Mouse (Mus musculus): ENCODE measurements around the gene Psmb5. TPM values are rescaled to one million over a fixed set of nuclear protein-coding genes. Genes with fewer than 3 reads are reported as not detected.
A peak's percentile ranks its signal among the peaks of the same experiment; 100 is the strongest.
"Not testable (repeated sequence)": the region's sequence is repeated elsewhere in the genome, so short reads cannot be mapped to it uniquely, and the experiment has no call there.

Gene Psmb5
- polyA plus RNA-seq, 1 experiment from 2014 or later: 422 TPM

- peak overlapping the region; percentile 83 for H3K27ac ChIP-seq
- H3K9ac ChIP-seq: peak overlapping the region; percentile 88
- peak; percentile 70 for ATAC-seq (ENCODE audit: low FRiP score)
- peak overlapping the region; percentile 66 for H3K4me3 ChIP-seq (replicated peaks; ENCODE audit: low read length)
- no peak for DNase-seq (ENCODE audit: low spot score)
- peaks cover 37% of the 10 kb centered on the region for H3K36me3 ChIP-seq (replicated peaks; ENCODE audit: control insufficient read depth, insufficient read depth)
- peaks cover 13% of the 10 kb centered on the region; the same call in 1 of the 2 replicates for H3K4me1 ChIP-seq (replicated peaks; ENCODE audit: control insufficient read depth, insufficient read depth, low read length)
- no peaks in the 10 kb centered on the region for H3K9me3 ChIP-seq (ENCODE audit: control insufficient read depth, low read length)
- H3K4me2 ChIP-seq (replicated peaks): peak overlapping the region; percentile 71
- H3K27me3 ChIP-seq (ENCODE audit: control insufficient read depth, insufficient read depth, low read length): no peaks in the 10 kb centered on the region
- 2% methylated on average over 38 of the region's 38 CpGs for WGBS
Observed at GRCm38 (mm10) chr14:54617152-54617896, 498 bp downstream of the Psmb5 start.

GRCm38 (mm10) chr14:54616226-54616825 is 1.5 kb downstream of the Psmb5 start:
- H3K4me1 ChIP-seq (replicated peaks; ENCODE audit: control insufficient read depth, insufficient read depth, low read length): peaks cover 13% of the 10 kb centered on the region; the same call in 1 of the 2 replicates
- H3K4me2 ChIP-seq (replicated peaks): peak overlapping the region; percentile 71; the same call in 1 of the 2 replicates
- H3K4me3 ChIP-seq (replicated peaks; ENCODE audit: low read length): no peak overlapping the region
- H3K9ac ChIP-seq: no peak overlapping the region
- H3K27me3 ChIP-seq (ENCODE audit: control insufficient read depth, insufficient read depth, low read length): no peaks in the 10 kb centered on the region
- no peak overlapping the region for H3K27ac ChIP-seq
- no peak for DNase-seq (ENCODE audit: low spot score)
- H3K36me3 ChIP-seq (replicated peaks; ENCODE audit: control insufficient read depth, insufficient read depth): peaks cover 45% of the 10 kb centered on the region
- WGBS: 91% methylated on average over 16 of the region's 16 CpGs
- H3K9me3 ChIP-seq (ENCODE audit: control insufficient read depth, low read length): no peaks in the 10 kb centered on the region
- no peak for ATAC-seq (ENCODE audit: low FRiP score)

- WGBS: 94% methylated on average over 15 of the region's 16 CpGs
- peaks cover 13% of the 10 kb centered on the region; the same call in 1 of the 2 replicates for H3K4me1 ChIP-seq (replicated peaks; ENCODE audit: control insufficient read depth, insufficient read depth, low read length)
- H3K4me2 ChIP-seq (replicated peaks); H3K27ac ChIP-seq; H3K9ac ChIP-seq; ATAC-seq (ENCODE audit: low FRiP score); H3K27me3 ChIP-seq (ENCODE audit: control insufficient read depth, insufficient read depth, low read length); H3K4me3 ChIP-seq (replicated peaks; ENCODE audit: low read length); DNase-seq (ENCODE audit: low spot score); H3K9me3 ChIP-seq (ENCODE audit: control insufficient read depth, low read length): not testable (repeated sequence)
- peaks cover 53% of the 10 kb centered on the region for H3K36me3 ChIP-seq (replicated peaks; ENCODE audit: control insufficient read depth, insufficient read depth)
Observed at GRCm38 (mm10) chr14:54614130-54614529, 3.7 kb downstream of the Psmb5 start.

- no peak overlapping the region for H3K4me2 ChIP-seq (replicated peaks)
- 84% methylated on average over 6 of the region's 6 CpGs for WGBS
- H3K27me3 ChIP-seq (ENCODE audit: control insufficient read depth, insufficient read depth, low read length): no peaks in the 10 kb centered on the region
- H3K27ac ChIP-seq: 0 out of 2 replicates have a peak overlapping the region, but pooled peaks have one; percentile 1
- no peaks in the 10 kb centered on the region; the same call in 1 of the 2 replicates for H3K4me1 ChIP-seq (replicated peaks; ENCODE audit: control insufficient read depth, insufficient read depth, low read length)
- no peaks in the 10 kb centered on the region for H3K9me3 ChIP-seq (ENCODE audit: control insufficient read depth, low read length)
- no peak for DNase-seq (ENCODE audit: low spot score)
- ATAC-seq (ENCODE audit: low FRiP score): no peak
- no peak overlapping the region for H3K4me3 ChIP-seq (replicated peaks; ENCODE audit: low read length)
- H3K36me3 ChIP-seq (replicated peaks; ENCODE audit: control insufficient read depth, insufficient read depth): peaks cover 45% of the 10 kb centered on the region
- no peak overlapping the region for H3K9ac ChIP-seq
Observed at GRCm38 (mm10) chr14:54610648-54611047, 7.2 kb downstream of the Psmb5 start.

- peaks cover 38% of the 10 kb centered on the region for H3K36me3 ChIP-seq (replicated peaks; ENCODE audit: control insufficient read depth, insufficient read depth)
- H3K27me3 ChIP-seq (ENCODE audit: control insufficient read depth, insufficient read depth, low read length): no peaks in the 10 kb centered on the region
- no peaks in the 10 kb centered on the region for H3K9me3 ChIP-seq (ENCODE audit: control insufficient read depth, low read length)
- H3K4me1 ChIP-seq (replicated peaks; ENCODE audit: control insufficient read depth, insufficient read depth, low read length): peaks cover 4% of the 10 kb centered on the region
- H3K4me3 ChIP-seq (replicated peaks; ENCODE audit: low read length): no peak overlapping the region
- no peak overlapping the region for H3K27ac ChIP-seq
- H3K4me2 ChIP-seq (replicated peaks): no peak overlapping the region
- H3K9ac ChIP-seq: no peak overlapping the region
- ATAC-seq (ENCODE audit: low FRiP score) (no peak), DNase-seq (ENCODE audit: low spot score) (no peak)
- WGBS: 75% methylated on average over 4 of the region's 4 CpGs
Observed at GRCm38 (mm10) chr14:54609962-54610361, 7.9 kb downstream of the Psmb5 start.

- Histone ChIP-seq H3K9ac (no peak overlapping the region), H3K9me3 (ENCODE audit: control insufficient read depth, low read length) (no peaks in the 10 kb centered on the region), H3K4me2 (replicated peaks) (no peak overlapping the region), H3K27ac (no peak overlapping the region), H3K27me3 (ENCODE audit: control insufficient read depth, insufficient read depth, low read length) (no peaks in the 10 kb centered on the region), H3K4me1 (replicated peaks; ENCODE audit: control insufficient read depth, insufficient read depth, low read length) (peaks cover 12% of the 10 kb centered on the region), H3K4me3 (replicated peaks; ENCODE audit: low read length) (no peak overlapping the region), H3K36me3 (replicated peaks; ENCODE audit: control insufficient read depth, insufficient read depth) (peaks cover 31% of the 10 kb centered on the region)
- no peak for DNase-seq (ENCODE audit: low spot score)
- ATAC-seq (ENCODE audit: low FRiP score): no peak
- WGBS: 68% methylated on average over 4 of the region's 4 CpGs
Observed at GRCm38 (mm10) chr14:54609245-54609644, 8.6 kb downstream of the Psmb5 start.

- Histone ChIP-seq H3K4me2 (replicated peaks) (no peak overlapping the region), H3K9me3 (ENCODE audit: control insufficient read depth, low read length) (no peaks in the 10 kb centered on the region), H3K4me3 (replicated peaks; ENCODE audit: low read length) (no peak overlapping the region), H3K27me3 (ENCODE audit: control insufficient read depth, insufficient read depth, low read length) (no peaks in the 10 kb centered on the region), H3K36me3 (replicated peaks; ENCODE audit: control insufficient read depth, insufficient read depth) (peaks cover 16% of the 10 kb centered on the region; the same call in 1 of the 2 replicates), H3K4me1 (replicated peaks; ENCODE audit: control insufficient read depth, insufficient read depth, low read length) (peaks cover 24% of the 10 kb centered on the region), H3K9ac (no peak overlapping the region), H3K27ac (peak overlapping the region; percentile 38; the same call in 1 of the 2 replicates)
- no peak for DNase-seq (ENCODE audit: low spot score)
- WGBS: 37% methylated on average over 8 of the region's 8 CpGs
- ATAC-seq (ENCODE audit: low FRiP score): no peak
Observed at GRCm38 (mm10) chr14:54607226-54607625, 10.6 kb downstream of the Psmb5 start.

- Histone ChIP-seq H3K36me3 (replicated peaks; ENCODE audit: control insufficient read depth, insufficient read depth) (0 out of 2 replicates have a peak, but pooled peaks cover 3% of the 10 kb centered on the region), H3K4me3 (replicated peaks; ENCODE audit: low read length) (peak within 1 kb of the TSS; percentile 44), H3K9ac (peak within 1 kb of the TSS; percentile 64), H3K4me2 (replicated peaks) (peak within 1 kb of the TSS; percentile 69), H3K4me1 (replicated peaks; ENCODE audit: control insufficient read depth, insufficient read depth, low read length) (peaks cover 25% of the 10 kb centered on the region), H3K9me3 (ENCODE audit: control insufficient read depth, low read length) (no peaks in the 10 kb centered on the region), H3K27me3 (ENCODE audit: control insufficient read depth, insufficient read depth, low read length) (no peaks in the 10 kb centered on the region), H3K27ac (peak within 1 kb of the TSS; percentile 75)
- under 1% methylated on average over 39 of the region's 39 CpGs for WGBS
- peak; percentile 79 for DNase-seq (ENCODE audit: low spot score)
- peak; percentile 22; the same call in 1 of the 2 replicates for ATAC-seq (ENCODE audit: low FRiP score)
Observed at GRCm38 (mm10) chr14:54605752-54606321, 12.0 kb downstream of the Psmb5 start, which contains the start of gene 4931414P19Rik. 4931414P19Rik (minus strand) TSS chr14:54605993.

- WGBS: 79% methylated on average over 8 of the region's 8 CpGs
- DNase-seq (ENCODE audit: low spot score): peak; percentile 37
- no peak for ATAC-seq (ENCODE audit: low FRiP score)
Observed at GRCm38 (mm10) chr14:54603686-54604085, 14.1 kb downstream of the Psmb5 start.

More at GRCm38 (mm10) chr14:54603686-54604085, 14.1 kb downstream of the Psmb5 start:
- H3K4me3 ChIP-seq (replicated peaks; ENCODE audit: low read length): peak overlapping the region; percentile 52
- no peaks in the 10 kb centered on the region for H3K27me3 ChIP-seq (ENCODE audit: control insufficient read depth, insufficient read depth, low read length)
- H3K4me1 ChIP-seq (replicated peaks; ENCODE audit: control insufficient read depth, insufficient read depth, low read length): peaks cover 25% of the 10 kb centered on the region
- peak overlapping the region; percentile 59 for H3K4me2 ChIP-seq (replicated peaks)
- no peak overlapping the region for H3K9ac ChIP-seq
- H3K27ac ChIP-seq: peak overlapping the region; percentile 95
- H3K9me3 ChIP-seq (ENCODE audit: control insufficient read depth, low read length): no peaks in the 10 kb centered on the region
- no peaks in the 10 kb centered on the region for H3K36me3 ChIP-seq (replicated peaks; ENCODE audit: control insufficient read depth, insufficient read depth)
